Mouse (Mus musculus): ENCODE measurements around the gene 5031439G07Rik. TPM values are rescaled to one million over a fixed set of nuclear protein-coding genes. Genes with fewer than 3 reads are reported as not detected.
A peak's percentile ranks its signal among the peaks of the same experiment; 100 is the strongest.

The 5031439G07Rik gene
- polyA plus RNA-seq, 1 experiment = 23.2 TPM

DNA sequence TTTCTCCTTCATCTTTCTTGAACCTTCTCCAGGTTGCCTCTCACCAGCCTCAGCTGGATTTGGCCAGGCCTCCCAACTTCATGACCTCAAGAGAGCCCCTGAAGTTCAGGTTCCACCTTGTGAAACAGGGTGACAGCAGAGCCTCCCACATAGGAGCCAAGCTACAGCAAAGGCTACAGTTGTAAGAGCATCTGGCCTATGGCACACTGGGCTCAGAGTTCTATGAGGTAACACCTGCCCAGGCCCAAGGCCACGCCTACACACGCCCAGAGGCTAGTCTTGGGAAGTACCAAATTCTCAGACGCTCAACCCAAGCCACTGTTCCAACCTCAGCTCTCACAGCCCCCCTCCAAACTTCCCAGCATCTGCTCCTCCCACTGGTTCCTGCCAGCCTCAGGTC is 5.5 kb downstream of the 5031439G07Rik start:
- DNase-seq = no peak
- 75% methylated on average over 3 of the region's 3 CpGs for WGBS
- Histone ChIP-seq H3K4me1 (ENCODE audit: control insufficient read depth, insufficient read depth, low read length) (peaks cover 3% of the 10 kb centered on the region; the same call in 1 of the 2 replicates), H3K4me3 (replicated peaks; ENCODE audit: extremely low read depth, low read depth, low read length) (no peak overlapping the region)
- TF ChIP-seq CTCF (IDR thresholded peaks at IDR 0.05; ENCODE audit: insufficient read depth, low read length) (no peak), POLR2A (IDR thresholded peaks at IDR 0.05; ENCODE audit: borderline replicate concordance, extremely low read depth, low read depth, low read length) (no peak)

DNA sequence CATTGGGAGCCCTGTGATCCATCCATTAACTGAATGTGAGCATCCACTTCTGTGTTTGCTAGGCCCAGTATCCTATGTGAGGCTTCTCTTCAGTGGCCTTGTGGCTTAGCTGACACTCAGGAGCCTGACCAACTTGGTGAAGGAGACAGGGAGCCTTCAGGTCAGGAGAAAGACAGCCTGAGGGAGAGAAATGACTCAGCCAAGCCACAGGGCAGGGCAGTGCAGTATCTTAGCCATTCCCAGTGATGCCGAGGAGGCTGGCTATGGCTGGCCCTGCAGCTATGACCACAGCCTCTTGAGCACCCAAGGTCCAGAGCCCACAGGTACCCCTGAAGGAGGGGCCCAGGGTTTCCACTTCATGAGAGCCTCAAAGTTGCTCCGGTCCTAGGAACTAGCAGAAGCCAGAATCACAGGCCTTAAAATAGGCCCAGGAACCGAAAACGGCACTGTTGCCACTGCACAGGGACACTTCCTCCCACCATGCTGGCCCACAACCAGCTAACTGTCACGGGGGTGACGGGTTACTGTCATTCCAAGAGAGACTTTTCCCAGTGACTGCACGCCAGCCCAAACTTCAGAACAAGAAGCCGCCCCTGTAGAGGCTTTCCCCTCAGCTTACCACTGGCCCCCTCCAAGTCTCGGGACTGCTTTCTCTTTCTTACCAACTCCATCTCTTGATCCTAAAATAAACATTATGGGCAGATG is 6.6 kb downstream of the 5031439G07Rik start:
- H3K4me1 ChIP-seq (ENCODE audit: control insufficient read depth, insufficient read depth, low read length) = peaks cover 3% of the 10 kb centered on the region
- DNase-seq = no peak
- TF ChIP-seq CTCF (IDR thresholded peaks at IDR 0.05; ENCODE audit: insufficient read depth, low read length) (no peak), POLR2A (IDR thresholded peaks at IDR 0.05; ENCODE audit: borderline replicate concordance, extremely low read depth, low read depth, low read length) (no peak)
- no peak overlapping the region for H3K4me3 ChIP-seq (replicated peaks; ENCODE audit: extremely low read depth, low read depth, low read length)
- 35% methylated on average over 9 of the region's 9 CpGs for WGBS

DNA sequence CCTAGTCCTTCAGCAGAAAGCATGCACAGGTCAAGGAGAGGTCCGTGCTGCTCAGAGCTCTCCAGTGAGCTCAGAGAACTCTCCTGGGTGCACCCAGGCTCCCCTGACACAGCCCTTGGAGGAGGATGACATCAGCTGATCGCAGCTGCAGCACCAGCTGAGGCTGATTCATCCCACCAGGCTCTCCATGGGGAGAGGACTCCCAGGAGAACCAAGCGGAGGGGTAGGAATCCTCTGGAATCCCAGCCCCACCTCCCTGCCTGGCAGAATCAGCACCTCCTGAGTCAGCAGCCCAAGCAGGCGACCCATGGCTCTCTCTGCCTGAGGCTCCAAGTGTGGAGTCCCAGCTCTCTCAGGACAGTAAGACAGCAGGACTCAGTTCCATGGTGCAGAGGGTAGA is 12.6 kb downstream of the 5031439G07Rik start:
- WGBS = 36% methylated on average over 4 of the region's 4 CpGs
- no peak for DNase-seq
- TF ChIP-seq CTCF (IDR thresholded peaks at IDR 0.05; ENCODE audit: insufficient read depth, low read length) = no peak
- TF ChIP-seq POLR2A (IDR thresholded peaks at IDR 0.05; ENCODE audit: borderline replicate concordance, extremely low read depth, low read depth, low read length) = no peak
- Histone ChIP-seq H3K4me3 (replicated peaks; ENCODE audit: extremely low read depth, low read depth, low read length) (no peak overlapping the region), H3K4me1 (ENCODE audit: control insufficient read depth, insufficient read depth, low read length) (no peaks in the 10 kb centered on the region; the same call in 1 of the 2 replicates)

DNA sequence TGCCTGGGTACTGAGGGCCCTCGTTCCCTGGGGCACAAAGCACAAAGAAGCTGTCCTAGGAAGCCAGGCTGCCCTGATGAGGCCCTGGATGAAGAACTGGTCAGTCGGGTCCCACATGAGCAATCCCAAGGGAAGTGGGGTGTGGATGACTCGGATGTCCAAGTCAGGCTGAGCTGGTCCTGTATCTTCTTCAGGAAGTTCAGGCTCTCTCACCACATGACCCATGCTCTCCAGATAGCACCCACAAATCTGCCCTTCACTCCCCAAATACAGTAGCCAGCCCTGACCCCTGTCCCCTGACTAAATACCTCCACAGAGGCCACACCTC is 14.8 kb downstream of the 5031439G07Rik start:
- Histone ChIP-seq H3K4me3 (replicated peaks; ENCODE audit: extremely low read depth, low read depth, low read length) (no peak overlapping the region), H3K4me1 (ENCODE audit: control insufficient read depth, insufficient read depth, low read length) (no peaks in the 10 kb centered on the region; the same call in 1 of the 2 replicates)
- DNase-seq = no peak
- TF ChIP-seq POLR2A (IDR thresholded peaks at IDR 0.05; ENCODE audit: borderline replicate concordance, extremely low read depth, low read depth, low read length) = no peak
- TF ChIP-seq CTCF (IDR thresholded peaks at IDR 0.05; ENCODE audit: insufficient read depth, low read length) = no peak
- WGBS = 59% methylated on average over 3 of the region's 3 CpGs

DNA sequence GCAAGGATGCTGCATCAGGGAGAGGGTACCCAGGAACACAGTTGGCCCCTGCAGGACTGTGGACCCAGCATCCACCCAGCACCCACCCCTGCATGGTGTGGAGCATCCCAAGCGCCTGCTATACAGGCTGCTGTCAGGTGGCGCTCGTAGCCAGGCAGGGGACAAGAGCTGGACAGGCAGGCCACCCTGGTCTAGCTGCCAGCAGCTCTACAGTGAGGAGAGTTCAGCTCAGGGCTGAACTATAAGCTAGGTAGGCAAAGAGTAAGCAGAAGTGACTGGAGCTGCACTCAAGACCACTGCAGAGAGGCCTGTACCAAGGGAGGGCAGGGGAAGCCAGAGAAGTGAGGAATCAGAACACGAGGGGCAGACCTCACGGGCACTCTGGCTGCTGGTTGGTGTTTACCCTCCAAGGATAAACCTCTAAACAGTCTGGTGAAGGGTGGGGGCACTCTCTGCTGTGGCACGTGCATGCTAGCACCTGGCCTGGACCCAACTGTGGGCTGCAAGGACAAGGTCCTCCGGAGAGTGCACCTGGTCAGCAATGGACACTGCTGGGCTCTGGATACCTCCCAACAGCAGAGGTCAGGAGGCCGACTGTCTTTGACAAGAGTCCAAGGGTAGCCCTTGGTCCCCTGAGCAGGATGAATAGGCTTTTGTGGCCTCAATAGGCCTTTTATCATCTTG is 15.3 kb downstream of the 5031439G07Rik start:
- no peak for DNase-seq
- 70% methylated on average over 8 of the region's 8 CpGs for WGBS
- no peaks in the 10 kb centered on the region; the same call in 1 of the 2 replicates for H3K4me1 ChIP-seq (ENCODE audit: control insufficient read depth, insufficient read depth, low read length)
- H3K4me3 ChIP-seq (replicated peaks; ENCODE audit: extremely low read depth, low read depth, low read length) = no peak overlapping the region
- TF ChIP-seq CTCF (IDR thresholded peaks at IDR 0.05; ENCODE audit: insufficient read depth, low read length) (no peak), POLR2A (IDR thresholded peaks at IDR 0.05; ENCODE audit: borderline replicate concordance, extremely low read depth, low read depth, low read length) (no peak)

DNA sequence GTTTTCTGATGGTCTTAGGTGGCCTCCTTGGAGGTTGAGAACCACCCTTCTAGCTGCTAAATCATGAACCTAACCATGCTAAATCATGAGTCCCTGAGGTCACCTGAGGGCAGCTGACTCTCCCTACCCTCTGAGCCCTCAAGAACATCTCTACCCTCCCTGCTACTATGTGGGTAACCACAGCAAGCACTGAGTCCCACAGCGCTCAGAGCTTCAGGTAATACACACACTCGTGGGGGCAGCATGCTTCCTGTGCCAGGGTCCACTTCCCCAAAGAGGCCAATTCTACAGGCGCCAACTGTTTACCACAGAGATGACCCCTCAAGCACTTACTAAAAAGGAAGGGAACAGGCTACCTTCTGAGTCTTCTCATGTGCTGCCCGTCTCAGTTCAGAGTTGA is 19.8 kb downstream of the 5031439G07Rik start:
- DNase-seq = no peak
- H3K4me1 ChIP-seq (ENCODE audit: control insufficient read depth, insufficient read depth, low read length) = no peaks in the 10 kb centered on the region
- WGBS = 71% methylated on average over 4 of the region's 4 CpGs
- H3K4me3 ChIP-seq (replicated peaks; ENCODE audit: extremely low read depth, low read depth, low read length) = no peak overlapping the region
- TF ChIP-seq POLR2A (IDR thresholded peaks at IDR 0.05; ENCODE audit: borderline replicate concordance, extremely low read depth, low read depth, low read length) (no peak), CTCF (IDR thresholded peaks at IDR 0.05; ENCODE audit: insufficient read depth, low read length) (no peak)

DNA sequence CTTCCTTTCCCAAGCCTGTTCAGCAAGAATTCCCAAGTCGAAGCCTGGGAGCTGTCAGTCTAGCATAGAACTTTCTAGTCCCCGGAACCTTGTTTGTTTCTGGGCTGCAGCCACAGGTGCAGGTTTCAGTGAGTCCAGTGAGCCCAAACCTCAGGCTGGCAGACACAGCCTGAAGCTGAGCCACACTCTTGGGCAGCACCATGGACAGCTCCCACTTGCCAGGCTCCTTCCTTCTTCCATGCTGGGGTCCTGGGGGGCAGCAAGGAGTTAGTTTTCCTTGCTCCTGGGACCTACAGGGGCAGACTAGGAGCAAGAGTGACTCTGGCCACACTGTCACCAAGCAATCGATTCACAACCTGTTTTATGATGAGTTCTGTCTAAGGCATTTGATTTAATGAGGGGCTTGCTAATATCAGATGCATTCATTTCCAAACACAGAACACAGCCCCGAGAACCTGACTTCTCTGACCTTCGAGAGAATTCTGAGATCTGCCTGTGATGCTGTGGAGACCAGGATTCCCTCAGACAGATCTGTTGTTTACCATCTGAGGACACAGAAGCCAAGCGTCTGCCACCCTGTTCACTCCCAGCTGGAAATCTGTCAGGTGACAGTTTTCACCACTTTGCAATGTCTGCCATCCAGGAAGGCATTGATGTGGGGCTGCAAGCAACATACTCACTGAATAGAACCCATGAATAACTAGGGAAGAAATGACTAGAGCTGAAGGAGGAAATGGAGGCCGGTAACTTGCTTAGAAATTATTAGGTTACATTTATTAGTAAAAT is 22.6 kb downstream of the 5031439G07Rik start:
- WGBS = 56% methylated on average over 7 of the region's 7 CpGs
- Histone ChIP-seq H3K4me1 (ENCODE audit: control insufficient read depth, insufficient read depth, low read length) (no peaks in the 10 kb centered on the region), H3K4me3 (replicated peaks; ENCODE audit: extremely low read depth, low read depth, low read length) (no peak overlapping the region)
- DNase-seq = peak; percentile 34
- TF ChIP-seq CTCF (IDR thresholded peaks at IDR 0.05; ENCODE audit: insufficient read depth, low read length) (no peak), POLR2A (IDR thresholded peaks at IDR 0.05; ENCODE audit: borderline replicate concordance, extremely low read depth, low read depth, low read length) (no peak)

DNA sequence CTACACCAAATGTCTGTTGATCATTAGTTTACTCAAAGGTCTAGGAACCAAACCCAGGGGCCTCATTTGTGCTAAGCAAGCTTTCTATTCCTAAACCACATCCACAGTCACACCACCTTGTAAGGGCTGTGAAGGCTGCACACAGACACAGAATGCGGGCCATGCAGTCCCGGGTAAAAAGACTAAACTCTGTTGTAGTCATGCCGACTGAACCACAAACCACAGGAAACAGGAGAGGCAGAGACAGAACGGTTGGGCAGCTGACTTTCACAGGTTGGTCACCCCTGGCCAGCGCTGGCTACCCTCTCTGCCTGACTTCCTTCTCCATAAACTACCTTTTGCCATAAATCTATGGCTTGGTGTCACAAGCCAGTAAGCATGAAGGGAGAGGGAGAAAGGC is 23.6 kb downstream of the 5031439G07Rik start:
- no peak for TF ChIP-seq CTCF (IDR thresholded peaks at IDR 0.05; ENCODE audit: insufficient read depth, low read length)
- TF ChIP-seq POLR2A (IDR thresholded peaks at IDR 0.05; ENCODE audit: borderline replicate concordance, extremely low read depth, low read depth, low read length) = no peak
- 70% methylated on average over 5 of the region's 5 CpGs for WGBS
- Histone ChIP-seq H3K4me3 (replicated peaks; ENCODE audit: extremely low read depth, low read depth, low read length) (no peak overlapping the region), H3K4me1 (ENCODE audit: control insufficient read depth, insufficient read depth, low read length) (no peaks in the 10 kb centered on the region)
- DNase-seq = no peak

DNA sequence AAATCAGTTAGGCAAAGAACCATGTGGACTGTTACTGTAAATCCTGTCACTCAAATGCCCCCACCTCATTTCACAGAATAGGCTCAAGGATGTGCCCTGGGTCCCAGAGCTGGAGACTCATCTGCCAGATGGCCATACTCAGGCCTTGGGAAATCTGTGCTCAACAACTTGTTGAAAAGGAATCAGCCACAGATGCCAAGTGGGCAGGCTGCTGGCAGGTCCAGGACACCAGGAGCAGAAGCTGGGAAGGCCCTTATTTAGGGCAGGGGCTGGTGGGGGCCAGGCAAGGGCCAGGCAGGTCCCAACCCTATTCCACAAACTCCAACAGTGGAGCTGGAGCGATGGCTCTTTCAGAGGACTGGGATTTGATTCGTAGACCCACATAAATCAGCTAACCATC is 25.8 kb downstream of the 5031439G07Rik start:
- TF ChIP-seq POLR2A (IDR thresholded peaks at IDR 0.05; ENCODE audit: borderline replicate concordance, extremely low read depth, low read depth, low read length) (no peak), CTCF (IDR thresholded peaks at IDR 0.05; ENCODE audit: insufficient read depth, low read length) (no peak)
- Histone ChIP-seq H3K4me1 (ENCODE audit: control insufficient read depth, insufficient read depth, low read length) (no peaks in the 10 kb centered on the region), H3K4me3 (replicated peaks; ENCODE audit: extremely low read depth, low read depth, low read length) (no peak overlapping the region)
- 89% methylated on average over 2 of the region's 2 CpGs for WGBS
- DNase-seq = no peak

Data from lung, adult 2 months (tissue).